Mouse (Mus musculus): Measurements from ENCODE around the gene Tnfsfm13.
A peak's percentile ranks its signal among the peaks of the same experiment; 100 is the strongest.
"Not testable (repeated sequence)": the region's sequence is repeated elsewhere in the genome, so short reads cannot be mapped to it uniquely, and the experiment has no call there.

The Tnfsfm13 gene

GRCm38 (mm10) chr11:69704613-69705010 lies 8.7 kb upstream of the Tnfsfm13 start:
- no peak for DNase-seq (ENCODE audit: low spot score in 2 of 2)

GRCm38 (mm10) chr11:69703814-69704612 lies 8.1 kb upstream of the Tnfsfm13 start:
- DNase-seq (ENCODE audit: low spot score in 2 of 2) = no peak

GRCm38 (mm10) chr11:69703381-69703780 lies 7.5 kb upstream of the Tnfsfm13 start:
- not testable (repeated sequence) for DNase-seq (ENCODE audit: low spot score in 2 of 2)

- not testable (repeated sequence) for DNase-seq (ENCODE audit: low spot score in 2 of 2)
Measured at GRCm38 (mm10) chr11:69702886-69703285, 7.0 kb upstream of the Tnfsfm13 start.

GRCm38 (mm10) chr11:69699595-69699994 lies 3.7 kb upstream of the Tnfsfm13 start:
- DNase-seq (ENCODE audit: low spot score in 2 of 2) = no peak

GRCm38 (mm10) chr11:69698574-69698973 lies 2.7 kb upstream of the Tnfsfm13 start:
- no peak for DNase-seq (ENCODE audit: low spot score in 2 of 2)

- no peak for DNase-seq (ENCODE audit: low spot score in 2 of 2)
Measured at GRCm38 (mm10) chr11:69697396-69697795, 1.5 kb upstream of the Tnfsfm13 start.

- no peak for DNase-seq (ENCODE audit: low spot score in 2 of 2)
Measured at GRCm38 (mm10) chr11:69695046-69695360, 895 bp downstream of the Tnfsfm13 start.

GRCm38 (mm10) chr11:69693421-69693965 lies 2.4 kb downstream of the Tnfsfm13 start:
- DNase-seq (ENCODE audit: low spot score in 2 of 2) = no peak

- DNase-seq (ENCODE audit: low spot score in 2 of 2) = no peak
Measured at GRCm38 (mm10) chr11:69692863-69693262, 3.0 kb downstream of the Tnfsfm13 start.

- no peak for DNase-seq (ENCODE audit: low spot score in 2 of 2)
Measured at GRCm38 (mm10) chr11:69692196-69692811, 3.6 kb downstream of the Tnfsfm13 start.

- DNase-seq (ENCODE audit: low spot score in 2 of 2) = no peak
Measured at GRCm38 (mm10) chr11:69689891-69690290, 6.0 kb downstream of the Tnfsfm13 start.

- DNase-seq (ENCODE audit: low spot score in 2 of 2) = no peak
Measured at GRCm38 (mm10) chr11:69687061-69687460, 8.8 kb downstream of the Tnfsfm13 start.

- no peak for DNase-seq (ENCODE audit: low spot score in 2 of 2)
Measured at GRCm38 (mm10) chr11:69686377-69686776, 9.5 kb downstream of the Tnfsfm13 start.

GRCm38 (mm10) chr11:69685526-69686148 lies 10.3 kb downstream of the Tnfsfm13 start, which contains the start of gene Tnfsf13:
Gene Tnfsf13 (minus strand): TSS chr11:69685784.
- no peak for DNase-seq (ENCODE audit: low spot score in 2 of 2)

- no peak for DNase-seq (ENCODE audit: low spot score in 2 of 2)
Measured at GRCm38 (mm10) chr11:69684936-69685335, 11.0 kb downstream of the Tnfsfm13 start.

GRCm38 (mm10) chr11:69684128-69684745 lies 11.7 kb downstream of the Tnfsfm13 start:
- no peak for DNase-seq (ENCODE audit: low spot score in 2 of 2)

GRCm38 (mm10) chr11:69683576-69683975 lies 12.3 kb downstream of the Tnfsfm13 start:
- DNase-seq (ENCODE audit: low spot score in 2 of 2) = no peak

- DNase-seq (ENCODE audit: low spot score in 2 of 2) = peak; percentile 74 to 84
Measured at GRCm38 (mm10) chr11:69682840-69683533, 12.9 kb downstream of the Tnfsfm13 start.

GRCm38 (mm10) chr11:69682209-69682839 lies 13.6 kb downstream of the Tnfsfm13 start:
- no peak for DNase-seq (ENCODE audit: low spot score in 2 of 2)
